9 mouse cellular contexts compared by ENCODE assay signal in genomic region chr4:140701716-140702561, GRCm38 (mm10). TPM values are rescaled to one million over a fixed set of nuclear protein-coding genes. Genes with fewer than 3 reads are reported as not detected.
A peak's percentile ranks its signal among the peaks of the same experiment; 100 is the strongest.
DNase-seq lines count a peak whose midpoint lies in the region; ATAC-seq lines count a peak whose summit lies in the region.
"Had no signal": no experiment of that assay in that cellular context is flagged by ENCODE, and none has a peak within 500 bp of the region (broad histone marks: within the 10 kb centered on the region; RNA-seq: fewer than 3 reads in every experiment).

No protein-coding gene starts in this region.

- peak overlapping the region; percentile 99 for H3K27ac ChIP-seq in kidney, embryonic 14.5 days (ENCODE audit: low read depth, low read length)
- H3K27ac ChIP-seq in heart, embryonic 13.5 days (replicated peaks) = peak overlapping the region; percentile 97
- H3K27ac ChIP-seq in limb, embryonic 11.5 days (replicated peaks; ENCODE audit: low read depth, low read length) = peak overlapping the region; percentile 100
- peak overlapping the region; percentile 94 for H3K27ac ChIP-seq in midbrain, embryonic 15.5 days

- under 1% methylated on average over 49 of the region's 107 CpGs for WGBS in kidney, embryonic 14.5 days
- WGBS in heart, embryonic 13.5 days = under 1% methylated on average over 77 of the region's 107 CpGs
- under 1% methylated on average over 41 of the region's 107 CpGs for WGBS in limb, embryonic 11.5 days
- under 1% methylated on average over 54 of the region's 107 CpGs for WGBS in midbrain, embryonic 15.5 days

- peaks cover 26% of the 10 kb centered on the region for H3K36me3 ChIP-seq in kidney, embryonic 14.5 days (ENCODE audit: control insufficient read depth, insufficient read depth, low read length)
- H3K36me3 ChIP-seq in heart, embryonic 13.5 days = peaks cover 23% of the 10 kb centered on the region
- H3K36me3 ChIP-seq in limb, embryonic 11.5 days (ENCODE audit: control insufficient read depth, insufficient read depth, low read length) = peaks cover 18% of the 10 kb centered on the region
- H3K36me3 ChIP-seq in midbrain, embryonic 15.5 days (replicated peaks) = no peaks in the 10 kb centered on the region

- peak overlapping the region; percentile 98 for H3K9ac ChIP-seq in kidney, embryonic 14.5 days (ENCODE audit: low read depth, low read length)
- peak overlapping the region; percentile 95 for H3K9ac ChIP-seq in heart, embryonic 13.5 days
- peak overlapping the region; percentile 100 for H3K9ac ChIP-seq in limb, embryonic 11.5 days (ENCODE audit: low read length)
- H3K9ac ChIP-seq in midbrain, embryonic 15.5 days = peak overlapping the region; percentile 88

- peaks cover 27% of the 10 kb centered on the region for H3K4me1 ChIP-seq in kidney, embryonic 14.5 days (ENCODE audit: control insufficient read depth, insufficient read depth, low read length)
- peaks cover 47% of the 10 kb centered on the region for H3K4me1 ChIP-seq in heart, embryonic 13.5 days
- H3K4me1 ChIP-seq in limb, embryonic 11.5 days (ENCODE audit: control insufficient read depth, insufficient read depth, low read length) = peaks cover 29% of the 10 kb centered on the region
- H3K4me1 ChIP-seq in midbrain, embryonic 15.5 days = peaks cover 51% of the 10 kb centered on the region

- H3K4me3 ChIP-seq in kidney, embryonic 14.5 days (ENCODE audit: low read length) = peak overlapping the region; percentile 95
- peak overlapping the region; percentile 94 for H3K4me3 ChIP-seq in heart, embryonic 13.5 days
- H3K4me3 ChIP-seq in limb, embryonic 11.5 days (ENCODE audit: low read depth, low read length) = peak overlapping the region; percentile 82
- peak overlapping the region; percentile 95 for H3K4me3 ChIP-seq in midbrain, embryonic 15.5 days

- DNase-seq in kidney, adult 11 months = no peak
- peak; percentile 38 to 62 for DNase-seq in adrenal gland, postnatal 36 days
- peak; percentile 70 for DNase-seq in limb, embryonic 11.5 days (ENCODE audit: low spot score)
- peak; percentile 44 for DNase-seq in testis, postnatal 14 days (ENCODE audit: low spot score)
- DNase-seq in frontal cortex, postnatal 14 days (ENCODE audit: low spot score in 2 of 2) = no peak

- peaks cover 3% of the 10 kb centered on the region; the same call in 1 of the 2 replicates for H3K27me3 ChIP-seq in kidney, embryonic 14.5 days (ENCODE audit: control insufficient read depth, insufficient read depth, low read length)
- H3K27me3 ChIP-seq in heart, embryonic 13.5 days (replicated peaks) = peaks cover 13% of the 10 kb centered on the region
- H3K27me3 ChIP-seq in limb, embryonic 11.5 days (ENCODE audit: control insufficient read depth, insufficient read depth, low read length) = no peaks in the 10 kb centered on the region
- peaks cover 25% of the 10 kb centered on the region for H3K27me3 ChIP-seq in midbrain, embryonic 15.5 days (replicated peaks)

- H3K4me2 ChIP-seq in kidney, embryonic 14.5 days (replicated peaks; ENCODE audit: low read depth, low read length) = peak overlapping the region; percentile 84
- peak overlapping the region; percentile 88 for H3K4me2 ChIP-seq in heart, embryonic 13.5 days
- H3K4me2 ChIP-seq in limb, embryonic 11.5 days (ENCODE audit: low read depth, severe bottlenecking) = peak overlapping the region; percentile 85
- H3K4me2 ChIP-seq in midbrain, embryonic 15.5 days = peak overlapping the region; percentile 87

- H3K9me3 ChIP-seq in kidney, embryonic 14.5 days (ENCODE audit: control insufficient read depth, low read length) = no peaks in the 10 kb centered on the region
- no peaks in the 10 kb centered on the region for H3K9me3 ChIP-seq in heart, embryonic 13.5 days
- H3K9me3 ChIP-seq in limb, embryonic 11.5 days (ENCODE audit: control insufficient read depth, low read length) = no peaks in the 10 kb centered on the region
- H3K9me3 ChIP-seq in midbrain, embryonic 15.5 days = no peaks in the 10 kb centered on the region

- peak; percentile 42 for ATAC-seq in kidney, embryonic 14.5 days (ENCODE audit: low FRiP score, low TSS enrichment)
- ATAC-seq in heart, embryonic 13.5 days (ENCODE audit: extremely low read depth, insufficient number of reproducible peaks, low FRiP score, low TSS enrichment) = peak; percentile 24
- ATAC-seq in limb, embryonic 11.5 days (ENCODE audit: insufficient number of reproducible peaks, low FRiP score, low TSS enrichment, low read depth) = no peak
- ATAC-seq in midbrain, embryonic 15.5 days (replicated peaks) = peak; percentile 19

RNA-seq across cellular contexts. Expression of gene Rcc2, which starts 1.6 kb away (rescaled TPM):
- 35.3 and 45.2 TPM in 2 replicates for polyA plus RNA-seq in kidney, embryonic 14.5 days (2014; fragmentation: Nextera tagmentation; extraction: Ambion mirVana)
- total RNA-seq in adrenal gland, postnatal 36 days (2021) = 10 to 100 TPM; 63.3 to 85.8 TPM
- 9.8 and 10.7 TPM in 2 replicates for polyA plus RNA-seq in heart, embryonic 13.5 days (2015; fragmentation: Nextera tagmentation; extraction: Ambion mirVana)
- polyA plus RNA-seq in limb, embryonic 11.5 days (2014; fragmentation: Nextera tagmentation; extraction: Ambion mirVana) = 87.2 and 101 TPM in 2 replicates
- polyA plus RNA-seq in midbrain, embryonic 15.5 days (2015; fragmentation: Nextera tagmentation; extraction: Ambion mirVana) = 28.1 and 34.9 TPM in 2 replicates

RNA-seq across cellular contexts. Expression of gene Arhgef10l, which starts 36.1 kb away (rescaled TPM):
- 11.8 and 18.2 TPM in 2 replicates for polyA plus RNA-seq in kidney, embryonic 14.5 days (2014; fragmentation: Nextera tagmentation; extraction: Ambion mirVana)
- total RNA-seq in adrenal gland, postnatal 36 days (2021) = 10 to 100 TPM; 11.9 to 17.7 TPM
- 15.3 and 18.2 TPM in 2 replicates for polyA plus RNA-seq in heart, embryonic 13.5 days (2015; fragmentation: Nextera tagmentation; extraction: Ambion mirVana)
- polyA plus RNA-seq in limb, embryonic 11.5 days (2014; fragmentation: Nextera tagmentation; extraction: Ambion mirVana) = 11.8 and 12.8 TPM in 2 replicates
- polyA plus RNA-seq in midbrain, embryonic 15.5 days (2015; fragmentation: Nextera tagmentation; extraction: Ambion mirVana) = 30.7 and 31.5 TPM in 2 replicates

RNA-seq across cellular contexts. Expression of gene Padi6, which starts 40.5 kb away (rescaled TPM):
- polyA plus RNA-seq in kidney, embryonic 14.5 days (2014; fragmentation: Nextera tagmentation; extraction: Ambion mirVana) = not detected in 2 replicates
- total RNA-seq in adrenal gland, postnatal 36 days (2021) = not detected
- polyA plus RNA-seq in heart, embryonic 13.5 days (2015; fragmentation: Nextera tagmentation; extraction: Ambion mirVana) = not detected in 2 replicates
- 0.11 TPM in 1 of 2 replicates, not detected in the other for polyA plus RNA-seq in limb, embryonic 11.5 days (2014; fragmentation: Nextera tagmentation; extraction: Ambion mirVana)
- 0.12 TPM in 1 of 2 replicates, not detected in the other for polyA plus RNA-seq in midbrain, embryonic 15.5 days (2015; fragmentation: Nextera tagmentation; extraction: Ambion mirVana)
- total RNA-seq: common myeloid progenitor, adult 5-6 weeks had no signal

Comparison
In these comparisons a context has a peak if more than half of its experiments do, and no peak if none do; other contexts are left out.
1. DNase-seq: peak in adrenal gland, postnatal 36 days (2 of 2), limb, embryonic 11.5 days (single experiment) and testis, postnatal 14 days (single experiment); none in kidney, adult 11 months (single experiment) and frontal cortex, postnatal 14 days (0 of 2).
2. Peak in every context shown above with its lines, with median percentiles within 50 percentile points of each other: H3K27ac ChIP-seq, H3K4me2 ChIP-seq, H3K4me3 ChIP-seq and H3K9ac ChIP-seq.